Mouse (Mus musculus) layer of hippocampus, adult 8-10 months (tissue): Measurements from ENCODE around the gene Mesp1. TPM values are rescaled to one million over a fixed set of nuclear protein-coding genes. Genes with fewer than 3 reads are reported as not detected.
"Not testable (repeated sequence)": the region's sequence is repeated elsewhere in the genome, so short reads cannot be mapped to it uniquely, and the experiment has no call there.

ENCODE experiments used
- DNase-seq, 2 experiments: peaks; one replicate each; pipeline ENCODE4 v3.0.0; 2022; ENCODE audit warnings: low spot score in 2 of 2
- total RNA-seq, 4 experiments: library from RNA; stranded (reverse); gene quantifications; 2 replicates each; pipeline ENCODE4 v1.2.4; 2022

The Mesp1 gene
- total RNA-seq, 4 experiments from 2014 or later = not detected

GRCm38 (mm10) chr7:79792635-79793421, 760 bp downstream of the Mesp1 start:
- peak in 1 of 2 experiments; percentile 23 for DNase-seq

GRCm38 (mm10) chr7:79789812-79790211, 3.8 kb downstream of the Mesp1 start:
- DNase-seq = not testable (repeated sequence)

- DNase-seq = peak in 1 of 2 experiments; percentile 68
Observed at GRCm38 (mm10) chr7:79786295-79786694, 7.3 kb downstream of the Mesp1 start.

- no peak for DNase-seq
Observed at GRCm38 (mm10) chr7:79782516-79782855, 11.1 kb downstream of the Mesp1 start.

- no peak for DNase-seq
Observed at GRCm38 (mm10) chr7:79781826-79782515, 11.6 kb downstream of the Mesp1 start.

- peak in 1 of 2 experiments; percentile 78 for DNase-seq
Observed at GRCm38 (mm10) chr7:79780647-79781626, 12.7 kb downstream of the Mesp1 start.

- DNase-seq = peak in 1 of 2 experiments; percentile 9
Observed at GRCm38 (mm10) chr7:79771561-79772512, 21.8 kb downstream of the Mesp1 start.

- no peak for DNase-seq
Observed at GRCm38 (mm10) chr7:79769664-79770063, 23.9 kb downstream of the Mesp1 start.

GRCm38 (mm10) chr7:79765991-79766390, 27.6 kb downstream of the Mesp1 start:
- DNase-seq = no peak

GRCm38 (mm10) chr7:79762106-79762505, 31.5 kb downstream of the Mesp1 start:
- no peak for DNase-seq

- no peak for DNase-seq
Observed at GRCm38 (mm10) chr7:79761124-79761876, 32.3 kb downstream of the Mesp1 start.

GRCm38 (mm10) chr7:79759766-79760165, 33.8 kb downstream of the Mesp1 start:
- no peak for DNase-seq

- no peak for DNase-seq
Observed at GRCm38 (mm10) chr7:79758176-79758575, 35.4 kb downstream of the Mesp1 start.

- no peak for DNase-seq
Observed at GRCm38 (mm10) chr7:79756334-79756733, 37.3 kb downstream of the Mesp1 start.

- DNase-seq = no peak
Observed at GRCm38 (mm10) chr7:79749511-79749910, 44.1 kb downstream of the Mesp1 start.

GRCm38 (mm10) chr7:79747659-79748058, 45.9 kb downstream of the Mesp1 start:
- no peak for DNase-seq

- DNase-seq = no peak
Observed at GRCm38 (mm10) chr7:79744585-79744984, 49.0 kb downstream of the Mesp1 start.

- no peak for DNase-seq
Observed at GRCm38 (mm10) chr7:79744051-79744450, 49.5 kb downstream of the Mesp1 start.

- peak; percentile 67 to 76 for DNase-seq
Observed at GRCm38 (mm10) chr7:79742659-79743536, 50.7 kb downstream of the Mesp1 start, which contains the start of the genes Pex11a and Wdr93. TSS of gene Pex11a (minus strand) at chr7:79743131. TSS of gene Wdr93 (plus strand) at chr7:79743163.
